Comparison of ENCODE assay signal across 20 mouse cellular contexts in genomic region chr1:191534896-191535295, GRCm38 (mm10). TPM values are rescaled to one million over a fixed set of nuclear protein-coding genes. Genes with fewer than 3 reads are reported as not detected.
A peak's percentile ranks its signal among the peaks of the same experiment; 100 is the strongest.
DNase-seq lines count a peak whose midpoint lies in the region; ATAC-seq lines count a peak whose summit lies in the region.
"Had no signal": no experiment of that assay in that cellular context is flagged by ENCODE, and none has a peak within 500 bp of the region (broad histone marks: within the 10 kb centered on the region; RNA-seq: fewer than 3 reads in every experiment).

No protein-coding gene starts in this region.

- H3K9me3 ChIP-seq in intestine, embryonic 14.5 days (ENCODE audit: control insufficient read depth, low read length) = no peaks in the 10 kb centered on the region
- no peaks in the 10 kb centered on the region for H3K9me3 ChIP-seq in intestine, embryonic 15.5 days
- H3K9me3 ChIP-seq in heart, embryonic 16.5 days (replicated peaks; ENCODE audit: control insufficient read depth, low read length) = no peaks in the 10 kb centered on the region
- H3K9me3 ChIP-seq: embryonic facial prominence, embryonic 15.5 days; forebrain, embryonic 10.5 days; hindbrain, embryonic 15.5 days had no signal

- no peak overlapping the region for H3K27ac ChIP-seq in intestine, embryonic 14.5 days (ENCODE audit: low read depth)
- no peak overlapping the region for H3K27ac ChIP-seq in intestine, embryonic 15.5 days
- H3K27ac ChIP-seq in heart, embryonic 16.5 days (ENCODE audit: low read length) = peak overlapping the region; percentile 3; the same call in 1 of the 2 replicates
- H3K27ac ChIP-seq: embryonic facial prominence, embryonic 15.5 days; forebrain, embryonic 10.5 days; hindbrain, embryonic 15.5 days had no signal

- no peak for ATAC-seq in intestine, embryonic 14.5 days (replicated peaks; ENCODE audit: low FRiP score, low TSS enrichment, low read depth)
- ATAC-seq in intestine, embryonic 15.5 days = no peak
- peak; percentile 32; the same call in 1 of the 2 replicates for ATAC-seq in heart, embryonic 16.5 days (replicated peaks; ENCODE audit: extremely low read depth, insufficient read depth, low FRiP score)
- ATAC-seq in megakaryocyte progenitor cell, adult 5-6 weeks (replicated peaks; ENCODE audit: poor library complexity) = no peak
- ATAC-seq: forebrain, embryonic 16.5 days had no signal

- WGBS in intestine, embryonic 14.5 days = 67% methylated on average over 2 of the region's 2 CpGs
- whole genome bisulfite sequencing in intestine, embryonic 15.5 days = 81% methylated on average over 2 of the region's 2 CpGs
- 57% methylated on average over 2 of the region's 2 CpGs for WGBS in heart, embryonic 16.5 days

- no peak overlapping the region for H3K4me3 ChIP-seq in intestine, embryonic 14.5 days (ENCODE audit: low read depth, low read length)
- H3K4me3 ChIP-seq in intestine, embryonic 15.5 days (replicated peaks) = no peak overlapping the region
- no peak overlapping the region for H3K4me3 ChIP-seq in heart, embryonic 16.5 days (ENCODE audit: low read length)
- H3K4me3 ChIP-seq: embryonic facial prominence, embryonic 15.5 days; erythroblast, embryonic 14.5 days; forebrain, embryonic 10.5 days; hindbrain, embryonic 15.5 days had no signal

- peaks cover 48% of the 10 kb centered on the region for H3K36me3 ChIP-seq in intestine, embryonic 14.5 days (ENCODE audit: control insufficient read depth, insufficient read depth, low read length)
- 0 out of 2 replicates have a peak, but pooled peaks cover 3% of the 10 kb centered on the region for H3K36me3 ChIP-seq in intestine, embryonic 15.5 days
- H3K36me3 ChIP-seq in heart, embryonic 16.5 days (ENCODE audit: control insufficient read depth, insufficient read depth) = peaks cover 2% of the 10 kb centered on the region; the same call in 1 of the 2 replicates
- H3K36me3 ChIP-seq: hindbrain, embryonic 15.5 days had no signal

- intact Hi-C loops in heart, postnatal 10 days (cut with DNase I) = no loop called here

- H3K4me2 ChIP-seq in intestine, embryonic 14.5 days (ENCODE audit: low read length) = no peak overlapping the region
- H3K4me2 ChIP-seq in intestine, embryonic 15.5 days (replicated peaks) = no peak overlapping the region
- H3K4me2 ChIP-seq in heart, embryonic 16.5 days (ENCODE audit: low read depth, low read length) = no peak overlapping the region
- H3K4me2 ChIP-seq: embryonic facial prominence, embryonic 15.5 days; hindbrain, embryonic 15.5 days had no signal

- no peak overlapping the region for H3K9ac ChIP-seq in intestine, embryonic 14.5 days (ENCODE audit: low read length)
- H3K9ac ChIP-seq in intestine, embryonic 15.5 days = no peak overlapping the region
- H3K9ac ChIP-seq in heart, embryonic 16.5 days (ENCODE audit: low read length) = no peak overlapping the region
- H3K9ac ChIP-seq: embryonic facial prominence, embryonic 15.5 days; hindbrain, embryonic 15.5 days had no signal

- DNase-seq in heart, adult 18-20 months = peak; percentile 30 to 61
- no peak for DNase-seq in heart, postnatal 10 days
- DNase-seq in intestine, embryonic 14.5 days (ENCODE audit: low spot score) = peak; percentile 31
- no peak for DNase-seq in urinary bladder, adult 18-20 months (ENCODE audit: low spot score in 2 of 2)
- DNase-seq: adrenal gland, adult 8-10 months; adrenal gland, postnatal 36 days; cerebellum, adult 8-10 months; cerebellum, postnatal 14 days; embryo, embryonic 11 days; gastrocnemius, postnatal 14 days; kidney, adult 11 months; kidney, adult 9 months had no signal

- no peaks in the 10 kb centered on the region for H3K4me1 ChIP-seq in intestine, embryonic 14.5 days (replicated peaks; ENCODE audit: control insufficient read depth, insufficient read depth, low read length)
- no peaks in the 10 kb centered on the region for H3K4me1 ChIP-seq in intestine, embryonic 15.5 days (replicated peaks)
- H3K4me1 ChIP-seq in heart, embryonic 16.5 days (ENCODE audit: control insufficient read depth, insufficient read depth, low read length) = peaks cover 1% of the 10 kb centered on the region
- H3K4me1 ChIP-seq: embryonic facial prominence, embryonic 15.5 days; hindbrain, embryonic 15.5 days had no signal

- H3K27me3 ChIP-seq in intestine, embryonic 14.5 days (replicated peaks; ENCODE audit: control insufficient read depth, insufficient read depth, low read length) = no peaks in the 10 kb centered on the region
- no peaks in the 10 kb centered on the region for H3K27me3 ChIP-seq in intestine, embryonic 15.5 days (replicated peaks)
- H3K27me3 ChIP-seq in heart, embryonic 16.5 days (ENCODE audit: control insufficient read depth, insufficient read depth, low read length) = no peaks in the 10 kb centered on the region
- H3K27me3 ChIP-seq: embryonic facial prominence, embryonic 15.5 days; hindbrain, embryonic 15.5 days had no signal

RNA-seq across cellular contexts. Expression of gene Dtl, which starts 40.4 kb away (rescaled TPM):
- under 1 TPM; 0.12 to 0.15 TPM for total RNA-seq in heart, adult 18-20 months (2021)
- total RNA-seq in heart, postnatal 10 days (2021) = 1 to 10 TPM; 4.9 to 6.3 TPM
- 53.0 and 59.2 TPM in 2 replicates for polyA plus RNA-seq in intestine, embryonic 14.5 days (2014; fragmentation: Nextera tagmentation; extraction: Ambion mirVana)
- polyA plus RNA-seq in intestine, embryonic 15.5 days (2015; fragmentation: Nextera tagmentation; extraction: Ambion mirVana) = 33.8 and 38.7 TPM in 2 replicates
- 23.9 and 26.9 TPM in 2 replicates for polyA plus RNA-seq in heart, embryonic 16.5 days (2015; fragmentation: Nextera tagmentation; extraction: Ambion mirVana)
- 90.8 and 98.8 TPM in 2 replicates for total RNA-seq in megakaryocyte progenitor cell, adult 5-6 weeks (2015)
- 54.4 and 77.3 TPM in 2 replicates for total RNA-seq in megakaryocyte progenitor cell, adult 5-6 weeks (2017)

RNA-seq across cellular contexts. Expression of gene Ints7, which starts 40.5 kb away (rescaled TPM):
- 10 to 100 TPM in 1 of 2 experiments, 1 to 10 TPM in 1; 8.4 to 11.0 TPM for total RNA-seq in heart, adult 18-20 months (2021)
- 10 to 100 TPM; 23.0 to 23.2 TPM for total RNA-seq in heart, postnatal 10 days (2021)
- polyA plus RNA-seq in intestine, embryonic 14.5 days (2014; fragmentation: Nextera tagmentation; extraction: Ambion mirVana) = 51.7 and 61.6 TPM in 2 replicates
- 43.5 and 44.7 TPM in 2 replicates for polyA plus RNA-seq in intestine, embryonic 15.5 days (2015; fragmentation: Nextera tagmentation; extraction: Ambion mirVana)
- polyA plus RNA-seq in heart, embryonic 16.5 days (2015; fragmentation: Nextera tagmentation; extraction: Ambion mirVana) = 34.1 and 35.4 TPM in 2 replicates
- total RNA-seq in megakaryocyte progenitor cell, adult 5-6 weeks (2015) = 37.0 and 39.8 TPM in 2 replicates
- total RNA-seq in megakaryocyte progenitor cell, adult 5-6 weeks (2017) = 63.1 and 69.2 TPM in 2 replicates

Comparison
In these comparisons a context has a peak if more than half of its experiments do, and no peak if none do; other contexts are left out.
1. DNase-seq: peak in heart, adult 18-20 months (2 of 2) and intestine, embryonic 14.5 days (single experiment); none in heart, postnatal 10 days (0 of 2) and urinary bladder, adult 18-20 months (0 of 2).
2. RNA of gene Dtl, which starts 40.4 kb away (total RNA-seq): 54.4 to 98.8 TPM in megakaryocyte progenitor cell, adult 5-6 weeks; 4.9 to 6.3 TPM in heart, postnatal 10 days and 0.12 to 0.15 TPM in heart, adult 18-20 months; every median in the first group is over 4 times any median in the second.